Mouse (Mus musculus) heart, embryonic 11.5 days (tissue): ENCODE measurements around the gene Iqschfp. TPM values are rescaled to one million over a fixed set of nuclear protein-coding genes. Genes with fewer than 3 reads are reported as not detected.
A peak's percentile ranks its signal among the peaks of the same experiment; 100 is the strongest.

ENCODE experiments used
- ATAC-seq: fragments of 200-750 bp; cut with Nextera tagmentation; replicated peaks from 2 replicates; pipeline ENCODE4 v1.8.0; 2017; ENCODE audit warnings: moderate library complexity; ENCODE audit not compliant: insufficient number of reproducible peaks, low FRiP score, low TSS enrichment
- H3K27ac ChIP-seq: fragments of 300-500 bp; sonication (generic); 2 replicates; pipeline ENCODE4 v1.5.1; 2014; ENCODE audit warnings: mild to moderate bottlenecking, low read depth, low read length
- H3K27me3 ChIP-seq: fragments of 300-500 bp; sonication (generic); 2 replicates; pipeline ENCODE4 v1.6.1; 2014; ENCODE audit warnings: mild to moderate bottlenecking, low read length, mixed read lengths; ENCODE audit not compliant: control insufficient read depth, insufficient read depth
- H3K36me3 ChIP-seq: fragments of 300-500 bp; sonication (generic); 2 replicates; pipeline ENCODE4 v1.6.1; 2014; ENCODE audit warnings: mild to moderate bottlenecking, low read length, moderate library complexity, mixed read lengths; ENCODE audit not compliant: control insufficient read depth, insufficient read depth
- H3K4me1 ChIP-seq: fragments of 300-500 bp; sonication (generic); 2 replicates; pipeline ENCODE4 v1.6.1; 2014; ENCODE audit warnings: low read length; ENCODE audit not compliant: control insufficient read depth, insufficient read depth
- H3K4me2 ChIP-seq: fragments of 300-500 bp; sonication (generic); 2 replicates; pipeline ENCODE4 v1.6.1; 2014; ENCODE audit warnings: mild to moderate bottlenecking, moderate library complexity
- H3K4me3 ChIP-seq: fragments of 300-500 bp; sonication (generic); 2 replicates; pipeline ENCODE4 v1.5.1; 2014; ENCODE audit warnings: low read depth, low read length
- H3K9ac ChIP-seq: fragments of 300-500 bp; sonication (generic); 2 replicates; pipeline ENCODE4 v1.6.1; 2014; ENCODE audit warnings: mild to moderate bottlenecking, low read depth, low read length, moderate library complexity
- H3K9me3 ChIP-seq: fragments of 300-500 bp; sonication (generic); replicated peaks from 2 replicates; pipeline ENCODE4 v1.6.1; 2016; ENCODE audit warnings: low read length; ENCODE audit not compliant: control insufficient read depth
- WGBS: fragments of 180-500 bp; shearing (Covaris S2); extraction: QIAGEN DNeasy Blood & Tissue Kit; methylation state at CpG from one replicate; pipeline ENCODE4 v1.1.7; 2014; ENCODE audit not compliant: insufficient replicate concordance; 5-methylcytosine and 5-hydroxymethylcytosine counted together
- polyA plus RNA-seq: library from polyadenylated mRNA; unstranded; fragments of >200 nt; fragmentation: Nextera tagmentation; extraction: Ambion mirVana; gene quantifications from 2 replicates; pipeline ENCODE4 v1.2.1, GENCODE M21; 2014

Gene Iqschfp
- polyA plus RNA-seq, 1 experiment from 2014 or later = 0.26 TPM

- peak; percentile 39; the same call in 1 of the 2 replicates for ATAC-seq
- Histone ChIP-seq H3K27ac (peak overlapping the region; percentile 62), H3K36me3 (no peaks in the 10 kb centered on the region), H3K27me3 (no peaks in the 10 kb centered on the region), H3K4me1 (no peaks in the 10 kb centered on the region; the same call in 1 of the 2 replicates), H3K9ac (0 out of 2 replicates have a peak overlapping the region, but pooled peaks have one; percentile 8), H3K9me3 (no peaks in the 10 kb centered on the region), H3K4me3 (no peak overlapping the region), H3K4me2 (peak overlapping the region; percentile 52)
- 5% methylated on average over 5 of the region's 5 CpGs for WGBS
Measured at GRCm38 (mm10) chr3:68453266-68453665, 561.2 kb downstream of the Iqschfp start.

GRCm38 (mm10) chr3:68453719-68454455, 561.9 kb downstream of the Iqschfp start:
- 43% methylated on average over 10 of the region's 10 CpGs for WGBS
- no peak overlapping the region for H3K4me2 ChIP-seq
- no peak for ATAC-seq

GRCm38 (mm10) chr3:68466643-68467042, 574.6 kb downstream of the Iqschfp start:
- H3K4me3 ChIP-seq = no peak overlapping the region
- H3K9ac ChIP-seq = no peak overlapping the region
- H3K9me3 ChIP-seq = no peaks in the 10 kb centered on the region
- H3K27me3 ChIP-seq = no peaks in the 10 kb centered on the region
- no peak for ATAC-seq
- WGBS = 43% methylated on average over 5 of the region's 5 CpGs
- no peaks in the 10 kb centered on the region for H3K36me3 ChIP-seq
- peaks cover 19% of the 10 kb centered on the region for H3K4me1 ChIP-seq
- H3K27ac ChIP-seq = no peak overlapping the region
- H3K4me2 ChIP-seq = no peak overlapping the region

More at GRCm38 (mm10) chr3:68453719-68454455, 561.9 kb downstream of the Iqschfp start:
- H3K4me1 ChIP-seq = no peaks in the 10 kb centered on the region; the same call in 1 of the 2 replicates
- no peaks in the 10 kb centered on the region for H3K27me3 ChIP-seq
- H3K36me3 ChIP-seq = no peaks in the 10 kb centered on the region
- no peak overlapping the region for H3K9ac ChIP-seq
- H3K4me3 ChIP-seq = no peak overlapping the region
- H3K27ac ChIP-seq = 0 out of 2 replicates have a peak overlapping the region, but pooled peaks have one; percentile 12
- no peaks in the 10 kb centered on the region for H3K9me3 ChIP-seq

- Histone ChIP-seq H3K4me2 (peak overlapping the region; percentile 63), H3K27ac (peak overlapping the region; percentile 84), H3K9ac (peak overlapping the region; percentile 68), H3K36me3 (no peaks in the 10 kb centered on the region), H3K9me3 (no peaks in the 10 kb centered on the region), H3K27me3 (no peaks in the 10 kb centered on the region), H3K4me1 (peaks cover 19% of the 10 kb centered on the region), H3K4me3 (peak overlapping the region; percentile 48)
- 1% methylated on average over 10 of the region's 10 CpGs for WGBS
- ATAC-seq = peak; percentile 74
Measured at GRCm38 (mm10) chr3:68467941-68468687, 576.1 kb downstream of the Iqschfp start.

GRCm38 (mm10) chr3:68469643-68470042, 577.6 kb downstream of the Iqschfp start:
- H3K9me3 ChIP-seq = no peaks in the 10 kb centered on the region
- ATAC-seq = no peak
- H3K36me3 ChIP-seq = no peaks in the 10 kb centered on the region
- H3K27ac ChIP-seq = no peak overlapping the region
- WGBS = 55% methylated on average over 1 of the region's 1 CpGs
- peak overlapping the region; percentile 48 for H3K4me3 ChIP-seq
- no peak overlapping the region for H3K9ac ChIP-seq
- H3K27me3 ChIP-seq = no peaks in the 10 kb centered on the region
- peak overlapping the region; percentile 63 for H3K4me2 ChIP-seq
- H3K4me1 ChIP-seq = peaks cover 19% of the 10 kb centered on the region

GRCm38 (mm10) chr3:68470061-68470460, 578.0 kb downstream of the Iqschfp start:
- Histone ChIP-seq H3K27me3 (no peaks in the 10 kb centered on the region), H3K27ac (no peak overlapping the region), H3K36me3 (no peaks in the 10 kb centered on the region), H3K9ac (no peak overlapping the region), H3K4me1 (peaks cover 19% of the 10 kb centered on the region), H3K9me3 (no peaks in the 10 kb centered on the region), H3K4me2 (peak overlapping the region; percentile 63), H3K4me3 (0 out of 2 replicates have a peak overlapping the region, but pooled peaks have one; percentile 3)
- WGBS = 30% methylated on average over 3 of the region's 3 CpGs
- ATAC-seq = no peak

- Histone ChIP-seq H3K9ac (no peak overlapping the region), H3K4me3 (no peak overlapping the region), H3K27ac (no peak overlapping the region), H3K9me3 (no peaks in the 10 kb centered on the region), H3K4me1 (peaks cover 19% of the 10 kb centered on the region), H3K4me2 (peak overlapping the region; percentile 63), H3K36me3 (no peaks in the 10 kb centered on the region), H3K27me3 (no peaks in the 10 kb centered on the region)
- no peak for ATAC-seq
- WGBS = 59% methylated on average over 5 of the region's 5 CpGs
Measured at GRCm38 (mm10) chr3:68470622-68471021, 578.6 kb downstream of the Iqschfp start.

- Histone ChIP-seq H3K27ac (no peak overlapping the region), H3K4me1 (0 out of 2 replicates have a peak, but pooled peaks cover 3% of the 10 kb centered on the region), H3K4me3 (no peak overlapping the region), H3K4me2 (no peak overlapping the region), H3K27me3 (no peaks in the 10 kb centered on the region), H3K36me3 (no peaks in the 10 kb centered on the region), H3K9me3 (no peaks in the 10 kb centered on the region), H3K9ac (no peak overlapping the region)
- 87% methylated on average over 7 of the region's 7 CpGs for WGBS
- ATAC-seq = no peak
Measured at GRCm38 (mm10) chr3:68476336-68476735, 584.3 kb downstream of the Iqschfp start.
